Mouse (Mus musculus) liver, embryonic 12.5 days (tissue): Measurements from ENCODE around the gene Klra4. TPM values are rescaled to one million over a fixed set of nuclear protein-coding genes. Genes with fewer than 3 reads are reported as not detected.
"Not testable (repeated sequence)": the region's sequence is repeated elsewhere in the genome, so short reads cannot be mapped to it uniquely, and the experiment has no call there.

ENCODE experiments used
- ATAC-seq: fragments of 200-750 bp; cut with Nextera tagmentation; 2 replicates; pipeline ENCODE4 v1.8.0; 2017; ENCODE audit warnings: moderate number of reproducible peaks, mild to moderate bottlenecking, moderate library complexity
- H3K27ac ChIP-seq: fragments of 300-500 bp; sonication (generic); 2 replicates; pipeline ENCODE4 v1.5.1; 2016; ENCODE audit warnings: mild to moderate bottlenecking
- H3K27me3 ChIP-seq: fragments of 300-500 bp; sonication (generic); replicated peaks from 2 replicates; pipeline ENCODE4 v1.6.1; 2016; ENCODE audit warnings: mild to moderate bottlenecking, moderate library complexity
- H3K36me3 ChIP-seq: fragments of 300-500 bp; sonication (generic); 2 replicates; pipeline ENCODE4 v1.6.1; 2016; ENCODE audit warnings: mild to moderate bottlenecking, moderate library complexity
- H3K4me1 ChIP-seq: fragments of 300-500 bp; sonication (generic); 2 replicates; pipeline ENCODE4 v1.6.1; 2016
- H3K4me2 ChIP-seq: fragments of 300-500 bp; sonication (generic); 2 replicates; pipeline ENCODE4 v1.6.1; 2016; ENCODE audit warnings: mild to moderate bottlenecking, moderate library complexity
- H3K4me3 ChIP-seq: fragments of 300-500 bp; sonication (generic); 2 replicates; pipeline ENCODE4 v1.5.1; 2016; ENCODE audit warnings: mild to moderate bottlenecking, moderate library complexity
- H3K9ac ChIP-seq: fragments of 300-500 bp; sonication (generic); 2 replicates; pipeline ENCODE4 v1.6.1; 2016; ENCODE audit warnings: mild to moderate bottlenecking, moderate library complexity
- H3K9me3 ChIP-seq: fragments of 300-500 bp; sonication (generic); replicated peaks from 2 replicates; pipeline ENCODE4 v1.6.1; 2016; ENCODE audit warnings: mild to moderate bottlenecking, moderate library complexity
- WGBS: fragments of 180-500 bp; shearing (Covaris S2); methylation state at CpG from one replicate; pipeline ENCODE4 v1.1.7; 2016; ENCODE audit not compliant: insufficient replicate concordance; 5-methylcytosine and 5-hydroxymethylcytosine counted together
- polyA plus RNA-seq: library from polyadenylated mRNA; unstranded; fragments of >200 nt; fragmentation: Nextera tagmentation; extraction: Ambion mirVana; gene quantifications from 2 replicates; pipeline ENCODE4 v1.2.1, GENCODE M21; 2016

The Klra4 gene
- not detected in 2 replicates for polyA plus RNA-seq

GRCm38 (mm10) chr6:130067171-130067570 is at the start of gene Klra4:
Gene Klra4, minus strand, starts transcription at chr6:130067271.
- WGBS = 39% methylated on average over 1 of the region's 1 CpGs

GRCm38 (mm10) chr6:130110485-130110884 is 43.4 kb upstream of the Klra4 start:
- H3K27me3 ChIP-seq = no peaks in the 10 kb centered on the region
- no peaks in the 10 kb centered on the region for H3K9me3 ChIP-seq
- WGBS = 74% methylated on average over 1 of the region's 1 CpGs
- H3K4me1 ChIP-seq = no peaks in the 10 kb centered on the region
- no peaks in the 10 kb centered on the region for H3K36me3 ChIP-seq
- H3K4me3 ChIP-seq = no peak overlapping the region
- ATAC-seq = no peak
- no peak overlapping the region for H3K4me2 ChIP-seq
- H3K27ac ChIP-seq = no peak overlapping the region
- no peak overlapping the region for H3K9ac ChIP-seq

More at GRCm38 (mm10) chr6:130067171-130067570, at the start of gene Klra4:
- not testable (repeated sequence) for H3K4me2 ChIP-seq, H3K27me3 ChIP-seq, ATAC-seq, H3K36me3 ChIP-seq, H3K9me3 ChIP-seq, H3K9ac ChIP-seq, H3K27ac ChIP-seq, H3K4me1 ChIP-seq, H3K4me3 ChIP-seq

- not testable (repeated sequence) for H3K27me3 ChIP-seq, H3K4me3 ChIP-seq, ATAC-seq, H3K4me1 ChIP-seq, H3K9me3 ChIP-seq, H3K4me2 ChIP-seq, H3K9ac ChIP-seq, H3K27ac ChIP-seq, H3K36me3 ChIP-seq
- 58% methylated on average over 3 of the region's 3 CpGs for WGBS
These were observed 35.7 kb upstream of the Klra4 start for GRCm38 (mm10) chr6:130102743-130103142.

- Histone ChIP-seq H3K36me3 (no peaks in the 10 kb centered on the region), H3K9ac (no peak overlapping the region), H3K27ac (no peak overlapping the region), H3K4me2 (no peak overlapping the region), H3K27me3 (no peaks in the 10 kb centered on the region), H3K4me3 (no peak overlapping the region), H3K9me3 (no peaks in the 10 kb centered on the region), H3K4me1 (no peaks in the 10 kb centered on the region)
- 63% methylated on average over 5 of the region's 5 CpGs for WGBS
- no peak for ATAC-seq
These were observed 25.4 kb upstream of the Klra4 start for GRCm38 (mm10) chr6:130092336-130092948.

- H3K9me3 ChIP-seq = no peaks in the 10 kb centered on the region; the same call in 1 of the 2 replicates
- no peak overlapping the region for H3K4me2 ChIP-seq
- no peaks in the 10 kb centered on the region for H3K36me3 ChIP-seq
- WGBS = 59% methylated on average over 5 of the region's 5 CpGs
- no peak overlapping the region for H3K9ac ChIP-seq
- ATAC-seq = no peak
- H3K4me1 ChIP-seq = no peaks in the 10 kb centered on the region
- no peaks in the 10 kb centered on the region for H3K27me3 ChIP-seq
- H3K27ac ChIP-seq = no peak overlapping the region
- H3K4me3 ChIP-seq = no peak overlapping the region
These were observed 1.9 kb downstream of the Klra4 start for GRCm38 (mm10) chr6:130065196-130065595.

- H3K27me3 ChIP-seq = not testable (repeated sequence)
- 35% methylated on average over 4 of the region's 4 CpGs for WGBS
These were observed 31.9 kb downstream of the Klra4 start for GRCm38 (mm10) chr6:130035146-130035545.

GRCm38 (mm10) chr6:130031493-130032089 is 35.5 kb downstream of the Klra4 start:
- H3K27ac ChIP-seq, H3K27me3 ChIP-seq, H3K9me3 ChIP-seq, H3K4me1 ChIP-seq, H3K4me2 ChIP-seq, H3K4me3 ChIP-seq, ATAC-seq, H3K36me3 ChIP-seq, H3K9ac ChIP-seq: not testable (repeated sequence)

More at GRCm38 (mm10) chr6:130035146-130035545, 31.9 kb downstream of the Klra4 start:
- H3K4me1 ChIP-seq, H3K9me3 ChIP-seq, H3K4me3 ChIP-seq, H3K4me2 ChIP-seq, ATAC-seq, H3K27ac ChIP-seq, H3K9ac ChIP-seq, H3K36me3 ChIP-seq: not testable (repeated sequence)

GRCm38 (mm10) chr6:130026854-130027253 is 40.2 kb downstream of the Klra4 start, which contains the start of gene Klra6:
Gene Klra6, minus strand, starts transcription at chr6:130026954.
- Histone ChIP-seq H3K27ac (no peak within 1 kb of the TSS), H3K36me3 (no peaks in the 10 kb centered on the region), H3K4me1 (no peaks in the 10 kb centered on the region), H3K9me3 (no peaks in the 10 kb centered on the region), H3K4me3 (no peak within 1 kb of the TSS), H3K9ac (no peak within 1 kb of the TSS), H3K27me3 (no peaks in the 10 kb centered on the region), H3K4me2 (no peak within 1 kb of the TSS)
- WGBS = 60% methylated on average over 4 of the region's 4 CpGs
- no peak for ATAC-seq

Other genes with a start within 250 kb of the Klra4 start
- not detected in 2 replicates for gene Gm17631, start 204.6 kb downstream of the Klra4 start, polyA plus RNA-seq
- gene Klra17, start 190.6 kb downstream of the Klra4 start, polyA plus RNA-seq = not detected in 2 replicates
- gene Klra5, start 149.6 kb downstream of the Klra4 start, polyA plus RNA-seq = not detected in 2 replicates
- not detected in 2 replicates for gene Klra6, start 40.3 kb downstream of the Klra4 start, polyA plus RNA-seq
- gene Klra8, start 62.6 kb upstream of the Klra4 start, polyA plus RNA-seq = not detected in 2 replicates
- gene Klra9, start 125.8 kb upstream of the Klra4 start, polyA plus RNA-seq = not detected in 2 replicates
- not detected in 2 replicates for gene Klra7, start 166.1 kb upstream of the Klra4 start, polyA plus RNA-seq
- not detected in 2 replicates for gene Klra10, start 214.7 kb upstream of the Klra4 start, polyA plus RNA-seq